Mouse (Mus musculus): Measurements from ENCODE around the gene Igf2bp1.

Igf2bp1 gene

GRCm38 (mm10) chr11:96005403-96006271, at the start of gene Igf2bp1:
Gene Igf2bp1, minus strand, starts transcription at chr11:96005940.
- DNase-seq, result peak; percentile 12 to 14

GRCm38 (mm10) chr11:96050854-96051253, 45.1 kb upstream of the Igf2bp1 start:
- no peak for DNase-seq

GRCm38 (mm10) chr11:96049939-96050338, 44.2 kb upstream of the Igf2bp1 start:
- peak in 1 of 2 experiments; percentile 20 for DNase-seq

- DNase-seq, result no peak
Observed at GRCm38 (mm10) chr11:96047469-96048373, 42.0 kb upstream of the Igf2bp1 start.

- DNase-seq, result no peak
Observed at GRCm38 (mm10) chr11:96046793-96047192, 41.1 kb upstream of the Igf2bp1 start.

GRCm38 (mm10) chr11:96046028-96046427, 40.3 kb upstream of the Igf2bp1 start:
- DNase-seq, result no peak

- DNase-seq, result no peak
Observed at GRCm38 (mm10) chr11:96044803-96045567, 39.2 kb upstream of the Igf2bp1 start.

- DNase-seq, result no peak
Observed at GRCm38 (mm10) chr11:96038560-96038959, 32.8 kb upstream of the Igf2bp1 start.

GRCm38 (mm10) chr11:96037499-96037898, 31.8 kb upstream of the Igf2bp1 start:
- no peak for DNase-seq

- no peak for DNase-seq
Observed at GRCm38 (mm10) chr11:96035133-96035532, 29.4 kb upstream of the Igf2bp1 start.

- DNase-seq, result peak; percentile 92 to 93
Observed at GRCm38 (mm10) chr11:96034596-96035052, 28.9 kb upstream of the Igf2bp1 start, which contains the start of gene Snf8. Gene Snf8, plus strand, starts transcription at chr11:96034885.

GRCm38 (mm10) chr11:96034116-96034515, 28.4 kb upstream of the Igf2bp1 start:
- no peak for DNase-seq

- no peak for DNase-seq
Observed at GRCm38 (mm10) chr11:96033264-96033663, 27.5 kb upstream of the Igf2bp1 start.

- DNase-seq, result no peak
Observed at GRCm38 (mm10) chr11:96031701-96032100, 26.0 kb upstream of the Igf2bp1 start.

- no peak for DNase-seq
Observed at GRCm38 (mm10) chr11:96030571-96030970, 24.8 kb upstream of the Igf2bp1 start.

- no peak for DNase-seq
Observed at GRCm38 (mm10) chr11:96028130-96028529, 22.4 kb upstream of the Igf2bp1 start.

- no peak for DNase-seq
Observed at GRCm38 (mm10) chr11:96020622-96021021, 14.9 kb upstream of the Igf2bp1 start.

GRCm38 (mm10) chr11:96017941-96018351, 12.2 kb upstream of the Igf2bp1 start:
- no peak for DNase-seq

GRCm38 (mm10) chr11:96015421-96015820, 9.7 kb upstream of the Igf2bp1 start:
- no peak for DNase-seq

- DNase-seq, result no peak
Observed at GRCm38 (mm10) chr11:96011982-96012381, 6.2 kb upstream of the Igf2bp1 start.

GRCm38 (mm10) chr11:96008827-96009226, 3.1 kb upstream of the Igf2bp1 start:
- no peak for DNase-seq

- peak in 1 of 2 experiments; percentile 14 for DNase-seq
Observed at GRCm38 (mm10) chr11:96007516-96008235, 1.9 kb upstream of the Igf2bp1 start.

Measured in thymus, postnatal 36 days (tissue).